Mouse (Mus musculus) CH12.LX (cell line): ENCODE data around the gene Timmdc1.
A peak's percentile ranks its signal among the peaks of the same experiment; 100 is the strongest.

Experiments used
- CTCF ChIP-seq, 2 experiments: IDR thresholded peaks in 1 of 2; conservative IDR thresholded peaks in 1 of 2; 2 replicates each; pipeline ENCODE4 v1.5.1; 2011 to 2012; ENCODE audit warnings: low read depth in 2 of 2, low read length in 2 of 2, improper control_type of control experiment in 1 of 2, inconsistent platforms in 1 of 2, mild to moderate bottlenecking in 1 of 2, moderate library complexity in 1 of 2
- EP300 ChIP-seq: IDR thresholded peaks from 2 replicates; pipeline ENCODE4 v1.6.1; 2011; ENCODE audit warnings: low read length, improper control_type of control experiment
- JUN ChIP-seq: IDR thresholded peaks from 2 replicates; pipeline ENCODE4 v1.6.1; 2011; ENCODE audit warnings: low read depth, mild to moderate bottlenecking, low read length, improper control_type of control experiment, moderate library complexity; ENCODE audit not compliant: insufficient read depth
- POLR2A ChIP-seq: IDR thresholded peaks from 2 replicates; pipeline ENCODE4 v1.6.1; 2011; ENCODE audit warnings: low read depth, mild to moderate bottlenecking, improper control_type of control experiment, low read length
- POLR2AphosphoS2 ChIP-seq: IDR thresholded peaks from 2 replicates; pipeline ENCODE4 v1.6.1; 2011; ENCODE audit warnings: low read depth, low read length, improper control_type of control experiment
- TBP ChIP-seq: conservative IDR thresholded peaks from 2 replicates; pipeline ENCODE4 v1.6.1; 2011; ENCODE audit warnings: low read depth, low read length, improper control_type of control experiment
- USF1 ChIP-seq: IDR thresholded peaks from 2 replicates; pipeline ENCODE4 v1.6.1; 2014; ENCODE audit warnings: low read depth, mild to moderate bottlenecking, inconsistent platforms, low read length, improper control_type of control experiment

- no peak for TF ChIP-seq USF1
- no peak for TF ChIP-seq CTCF (conservative IDR thresholded peaks at IDR 0.05 in 1 of 2, IDR thresholded peaks at IDR 0.05 in 1 of 2; ENCODE audit: low read depth in 2 of 2, low read length in 2 of 2)
- TF ChIP-seq TBP, result peak; percentile 55
- TF ChIP-seq POLR2A, result peak; percentile 65
- TF ChIP-seq EP300, result peak; percentile 35
- no peak for TF ChIP-seq POLR2AphosphoS2
- no peak for TF ChIP-seq JUN
Observed at GRCm38 (mm10) chr16:38456812-38457567, 65.5 kb downstream of the Timmdc1 start.
